Mouse (Mus musculus): ENCODE data around the gene Qrfp. TPM values are rescaled to one million over a fixed set of nuclear protein-coding genes. Genes with fewer than 3 reads are reported as not detected.
A peak's percentile ranks its signal among the peaks of the same experiment; 100 is the strongest.

The Qrfp gene
- polyA plus RNA-seq, 1 experiment from 2014 or later = 0.14 TPM

DNA sequence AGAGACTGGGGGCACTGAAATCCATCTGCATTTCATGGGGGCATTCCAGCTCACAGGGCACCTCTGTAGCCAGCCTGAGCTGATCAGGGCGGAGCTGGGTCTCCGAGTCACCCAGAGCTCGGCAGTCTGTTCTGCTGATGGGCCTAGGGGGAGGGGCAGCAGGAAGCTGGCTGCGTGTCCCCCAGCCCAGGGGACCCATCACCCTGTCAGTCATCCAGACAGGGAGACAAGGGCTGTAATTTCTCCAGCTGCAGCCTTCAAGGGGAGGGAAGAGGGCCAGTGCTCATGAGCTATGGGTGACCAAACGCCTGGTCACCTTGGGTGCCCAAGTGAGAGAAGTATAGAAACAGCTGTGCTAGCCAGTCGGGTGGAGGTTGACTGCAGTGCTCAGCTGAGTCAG, 26.6 kb upstream of the Qrfp start:
- H3K4me2 ChIP-seq = no peak overlapping the region
- H3K9ac ChIP-seq = no peak overlapping the region
- 29% methylated on average over 6 of the region's 6 CpGs for WGBS
- no peak overlapping the region for H3K27ac ChIP-seq
- H3K27me3 ChIP-seq = peaks cover 21% of the 10 kb centered on the region
- H3K4me3 ChIP-seq = no peak overlapping the region
- no peak for ATAC-seq (ENCODE audit: insufficient number of reproducible peaks, low FRiP score, low TSS enrichment, low read depth)
- H3K4me1 ChIP-seq = no peaks in the 10 kb centered on the region
- no peaks in the 10 kb centered on the region for H3K9me3 ChIP-seq
- no peaks in the 10 kb centered on the region for H3K36me3 ChIP-seq

DNA sequence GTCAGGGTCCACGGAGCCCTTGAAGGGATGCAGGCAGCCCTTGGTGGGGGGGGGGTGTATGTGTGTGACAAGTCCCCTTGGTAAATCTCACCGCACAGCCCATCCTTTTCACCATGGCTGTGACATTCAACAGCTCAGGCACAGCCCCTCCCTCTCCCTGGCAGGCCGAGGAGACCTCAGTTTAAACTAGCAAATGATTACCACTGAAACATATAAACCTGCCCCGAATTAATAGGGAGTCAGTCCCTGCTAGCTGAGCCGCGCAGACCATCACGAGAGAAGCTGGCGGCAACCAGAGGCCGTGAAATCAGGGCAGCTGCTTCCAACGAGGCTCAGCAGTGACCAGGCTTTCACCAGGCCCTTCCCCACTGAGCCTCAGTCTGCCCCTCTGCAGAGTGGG, 25.7 kb upstream of the Qrfp start:
- Histone ChIP-seq H3K27ac (no peak overlapping the region), H3K9ac (no peak overlapping the region), H3K4me1 (no peaks in the 10 kb centered on the region), H3K27me3 (peaks cover 21% of the 10 kb centered on the region), H3K36me3 (no peaks in the 10 kb centered on the region), H3K9me3 (no peaks in the 10 kb centered on the region), H3K4me3 (no peak overlapping the region), H3K4me2 (no peak overlapping the region)
- WGBS = 44% methylated on average over 10 of the region's 10 CpGs
- ATAC-seq (ENCODE audit: insufficient number of reproducible peaks, low FRiP score, low TSS enrichment, low read depth) = no peak

DNA sequence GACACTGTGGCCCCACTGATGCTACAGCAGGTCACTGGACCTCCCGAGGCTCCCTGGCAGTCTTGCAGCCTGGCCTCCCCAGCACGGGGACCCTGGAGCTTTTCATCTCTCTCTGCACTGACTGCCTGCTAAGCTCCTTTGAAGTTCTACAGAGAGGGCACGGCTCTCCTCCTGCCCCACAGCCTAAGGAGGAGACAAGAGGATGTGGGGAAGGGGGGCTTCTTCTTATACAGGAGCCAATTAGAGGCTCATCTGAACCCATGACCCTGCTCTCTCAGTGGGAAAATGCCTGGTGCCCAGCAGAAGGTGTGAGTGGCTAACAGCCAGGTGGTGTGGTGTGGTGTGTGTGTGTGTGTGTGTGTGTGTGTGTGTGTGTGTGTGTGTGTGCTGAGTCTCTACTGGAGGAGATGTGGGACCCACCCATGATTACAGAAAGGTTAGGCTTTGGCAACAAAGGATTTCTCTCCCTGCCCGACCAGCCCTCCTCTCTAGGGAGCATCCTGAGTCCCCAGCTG, 18.0 kb upstream of the Qrfp start:
- Histone ChIP-seq H3K4me1 (peaks cover 21% of the 10 kb centered on the region), H3K9me3 (no peaks in the 10 kb centered on the region), H3K4me3 (no peak overlapping the region), H3K27ac (no peak overlapping the region), H3K4me2 (0 out of 2 replicates have a peak overlapping the region, but pooled peaks have one; percentile 20), H3K36me3 (no peaks in the 10 kb centered on the region), H3K9ac (no peak overlapping the region), H3K27me3 (peaks cover 5% of the 10 kb centered on the region)
- 20% methylated on average over 4 of the region's 4 CpGs for WGBS
- no peak for ATAC-seq (ENCODE audit: insufficient number of reproducible peaks, low FRiP score, low TSS enrichment, low read depth)

DNA sequence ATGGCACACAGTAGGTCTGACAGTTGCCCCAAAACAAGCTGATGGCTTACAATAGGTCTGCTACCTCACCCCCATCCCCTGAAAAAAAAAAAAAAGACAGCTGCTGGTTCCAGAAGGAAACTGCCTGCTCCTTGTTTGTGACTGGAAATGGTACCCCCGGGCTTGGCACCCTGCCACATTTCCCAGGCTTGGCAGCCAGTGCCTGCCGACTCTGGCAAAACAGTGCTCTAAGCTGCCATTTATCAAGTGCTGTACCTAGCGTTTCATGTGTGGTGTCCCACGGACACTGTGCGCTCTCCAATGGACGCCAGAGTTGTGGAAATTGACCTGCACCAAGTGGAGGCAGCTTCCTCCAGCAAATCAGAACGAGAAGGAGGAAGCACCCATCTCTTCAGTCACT, 17.5 kb upstream of the Qrfp start:
- Histone ChIP-seq H3K27me3 (peaks cover 10% of the 10 kb centered on the region), H3K9ac (no peak overlapping the region), H3K36me3 (no peaks in the 10 kb centered on the region), H3K27ac (no peak overlapping the region), H3K4me3 (no peak overlapping the region), H3K4me1 (peaks cover 26% of the 10 kb centered on the region), H3K9me3 (no peaks in the 10 kb centered on the region), H3K4me2 (0 out of 2 replicates have a peak overlapping the region, but pooled peaks have one; percentile 20)
- 28% methylated on average over 7 of the region's 7 CpGs for WGBS
- no peak for ATAC-seq (ENCODE audit: insufficient number of reproducible peaks, low FRiP score, low TSS enrichment, low read depth)

DNA sequence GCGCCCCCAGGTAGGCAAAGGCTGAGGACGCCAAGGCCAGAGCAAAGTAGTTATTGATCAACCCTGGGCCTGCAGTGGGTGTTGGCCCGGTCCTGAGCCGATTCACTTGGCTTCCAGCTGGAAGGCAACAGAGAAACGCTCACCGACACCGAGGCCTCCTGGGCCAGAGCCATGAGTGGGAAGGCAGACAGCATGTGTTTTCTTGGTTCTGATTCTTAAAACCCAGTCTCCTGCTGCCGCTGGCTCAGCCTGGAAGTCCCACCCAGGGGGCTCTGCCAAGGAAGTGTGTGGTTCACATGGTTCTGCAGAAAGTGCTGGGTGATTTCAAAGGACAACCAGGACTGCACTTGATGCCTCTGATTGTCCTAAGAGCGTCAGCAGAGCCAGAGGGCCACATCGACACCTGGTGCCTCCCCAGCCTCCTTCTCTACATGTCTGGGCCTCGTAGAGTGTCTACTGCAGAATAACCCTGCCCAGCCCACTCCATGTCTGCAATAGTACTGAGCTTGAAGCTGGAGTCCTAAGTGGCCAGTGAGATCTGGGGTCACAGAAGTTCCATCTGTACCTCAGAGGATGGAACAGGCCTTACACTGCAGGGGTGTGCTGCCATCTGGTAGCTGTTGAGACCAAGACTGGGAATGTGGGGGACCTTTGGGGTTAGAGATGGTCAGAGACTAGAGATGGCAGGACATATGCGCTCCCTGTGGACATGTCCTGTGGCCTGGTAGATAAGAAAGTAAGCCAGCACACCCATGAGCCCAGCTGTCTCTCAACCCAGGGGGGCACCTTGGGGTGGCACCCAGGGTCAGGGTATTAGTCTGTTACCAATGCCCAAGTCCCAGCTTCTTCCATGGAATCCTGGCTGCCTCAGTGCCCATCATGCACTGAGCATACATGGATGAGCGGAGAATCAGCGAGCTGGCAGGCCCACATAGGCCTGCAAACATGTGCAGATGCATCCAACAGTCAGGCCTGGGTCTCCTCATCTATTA, 16.0 kb upstream of the Qrfp start:
- ATAC-seq (ENCODE audit: insufficient number of reproducible peaks, low FRiP score, low TSS enrichment, low read depth) = no peak
- no peak overlapping the region for H3K4me2 ChIP-seq
- H3K27me3 ChIP-seq = peaks cover 19% of the 10 kb centered on the region
- H3K4me1 ChIP-seq = peaks cover 33% of the 10 kb centered on the region
- H3K9me3 ChIP-seq = no peaks in the 10 kb centered on the region
- H3K36me3 ChIP-seq = no peaks in the 10 kb centered on the region
- H3K4me3 ChIP-seq = no peak overlapping the region
- no peak overlapping the region for H3K9ac ChIP-seq
- no peak overlapping the region for H3K27ac ChIP-seq
- WGBS = 76% methylated on average over 14 of the region's 14 CpGs

DNA sequence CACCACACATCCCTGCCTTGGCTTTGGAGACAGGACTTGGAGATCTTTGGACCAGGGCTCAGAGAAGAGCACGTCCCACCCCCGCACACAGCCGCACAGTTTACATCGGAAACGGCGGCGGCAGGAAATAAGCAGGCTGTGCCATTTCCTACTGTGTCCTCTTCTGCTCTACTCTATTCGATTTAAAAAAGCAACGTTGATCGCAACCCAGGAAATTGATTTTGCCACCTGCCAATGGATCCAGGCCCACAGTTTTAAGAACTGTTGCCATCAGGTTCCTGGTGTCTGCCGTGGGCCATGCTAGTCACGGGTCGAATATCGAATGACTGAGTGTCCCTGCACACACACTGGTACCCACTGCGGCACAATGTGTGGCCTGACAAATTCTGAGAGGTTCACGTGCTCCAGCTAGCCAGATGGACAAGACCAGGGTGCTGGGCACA, 15.1 kb upstream of the Qrfp start:
- 73% methylated on average over 16 of the region's 16 CpGs for WGBS
- Histone ChIP-seq H3K9ac (no peak overlapping the region), H3K4me1 (peaks cover 33% of the 10 kb centered on the region), H3K9me3 (no peaks in the 10 kb centered on the region), H3K4me2 (no peak overlapping the region), H3K27me3 (peaks cover 26% of the 10 kb centered on the region), H3K27ac (no peak overlapping the region), H3K36me3 (no peaks in the 10 kb centered on the region), H3K4me3 (no peak overlapping the region)
- no peak for ATAC-seq (ENCODE audit: insufficient number of reproducible peaks, low FRiP score, low TSS enrichment, low read depth)

DNA sequence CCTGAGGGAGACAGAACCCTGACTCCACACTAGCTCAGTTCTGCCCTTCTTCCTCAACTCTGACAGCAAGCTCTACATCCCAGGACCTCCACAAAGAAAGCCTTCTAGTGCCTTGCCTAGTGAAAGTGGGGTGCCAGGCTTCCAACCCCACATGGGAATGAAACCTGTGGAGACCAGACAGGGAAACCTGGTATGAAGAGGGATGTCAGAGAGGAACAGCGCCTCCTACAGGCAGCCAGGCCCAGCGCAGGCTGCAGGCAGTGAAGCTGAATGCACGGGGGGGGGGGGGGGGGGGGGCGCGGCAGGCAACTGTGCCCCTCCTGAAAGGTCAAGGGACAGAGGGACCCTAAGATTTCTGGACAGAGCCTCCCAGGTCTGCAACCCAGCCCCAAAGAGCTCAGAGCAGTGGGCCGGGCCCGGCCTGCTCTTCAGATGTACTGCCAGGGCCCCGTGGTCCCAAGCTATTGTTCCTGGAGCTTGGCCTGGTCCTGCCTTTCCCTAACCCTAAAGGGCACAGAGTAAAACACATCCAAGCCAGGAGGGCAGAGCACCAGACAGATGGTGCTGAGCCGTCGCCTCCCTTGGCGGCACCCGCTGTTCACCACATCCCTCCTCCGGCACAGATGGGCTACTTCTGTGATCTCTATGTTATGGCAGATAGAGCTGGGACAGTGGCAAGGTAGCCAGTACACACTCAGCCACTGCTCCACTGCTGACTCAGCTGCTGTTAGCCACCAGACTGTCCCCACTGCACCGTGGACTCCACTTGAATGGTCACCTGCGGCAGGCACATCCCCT, 13.8 kb upstream of the Qrfp start:
- Histone ChIP-seq H3K27ac (no peak overlapping the region), H3K4me3 (no peak overlapping the region), H3K9me3 (no peaks in the 10 kb centered on the region), H3K4me2 (no peak overlapping the region), H3K4me1 (peaks cover 33% of the 10 kb centered on the region), H3K9ac (no peak overlapping the region), H3K27me3 (peaks cover 30% of the 10 kb centered on the region), H3K36me3 (no peaks in the 10 kb centered on the region)
- 71% methylated on average over 13 of the region's 15 CpGs for WGBS
- no peak for ATAC-seq (ENCODE audit: insufficient number of reproducible peaks, low FRiP score, low TSS enrichment, low read depth)

DNA sequence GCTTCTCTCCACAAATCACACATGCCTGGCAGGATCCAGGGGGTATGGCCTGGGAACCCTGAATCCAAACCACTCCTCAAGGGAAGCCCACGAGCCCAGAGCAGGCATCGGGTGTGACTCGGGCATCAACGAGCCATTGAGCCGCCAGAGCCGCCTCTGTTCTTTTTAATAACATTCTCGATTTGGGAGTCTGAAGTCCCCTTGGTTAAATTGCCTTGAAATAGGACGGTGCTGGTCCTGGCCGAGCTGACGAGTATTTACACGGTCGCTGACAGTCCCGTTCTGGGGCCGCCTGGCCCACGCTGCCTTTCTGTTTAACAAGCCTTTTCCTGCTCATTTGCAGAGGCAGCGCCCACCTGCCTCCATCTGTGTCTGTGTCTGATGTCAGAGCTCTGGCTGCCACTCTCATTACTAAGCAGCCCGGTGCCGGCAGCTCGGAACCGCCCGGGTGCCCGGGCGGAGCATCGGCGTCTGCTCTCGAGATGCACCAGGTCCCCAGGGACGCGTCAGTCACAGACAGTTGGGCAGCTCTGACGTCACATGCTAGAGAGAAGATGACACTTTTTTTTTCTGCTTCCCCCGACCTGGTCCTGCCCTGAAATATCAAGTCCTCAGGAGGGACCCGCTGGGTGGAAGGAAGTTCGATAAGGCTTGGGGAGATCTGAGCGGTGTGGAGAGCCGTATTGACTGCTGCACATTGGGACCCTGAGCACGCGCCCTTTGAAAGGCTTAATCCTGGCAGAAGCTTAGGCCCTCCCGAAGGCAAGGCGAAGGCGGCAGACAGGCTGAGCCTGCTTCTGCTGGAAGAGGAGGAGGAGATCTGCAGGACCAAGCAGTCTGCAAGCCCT, 12.4 kb upstream of the Qrfp start:
- Histone ChIP-seq H3K4me2 (peak overlapping the region; percentile 42), H3K9me3 (no peaks in the 10 kb centered on the region), H3K4me3 (peak overlapping the region; percentile 21), H3K27ac (no peak overlapping the region), H3K27me3 (peaks cover 30% of the 10 kb centered on the region), H3K36me3 (no peaks in the 10 kb centered on the region), H3K4me1 (peaks cover 24% of the 10 kb centered on the region), H3K9ac (no peak overlapping the region)
- WGBS = 12% methylated on average over 39 of the region's 39 CpGs
- ATAC-seq (ENCODE audit: insufficient number of reproducible peaks, low FRiP score, low TSS enrichment, low read depth) = no peak

DNA sequence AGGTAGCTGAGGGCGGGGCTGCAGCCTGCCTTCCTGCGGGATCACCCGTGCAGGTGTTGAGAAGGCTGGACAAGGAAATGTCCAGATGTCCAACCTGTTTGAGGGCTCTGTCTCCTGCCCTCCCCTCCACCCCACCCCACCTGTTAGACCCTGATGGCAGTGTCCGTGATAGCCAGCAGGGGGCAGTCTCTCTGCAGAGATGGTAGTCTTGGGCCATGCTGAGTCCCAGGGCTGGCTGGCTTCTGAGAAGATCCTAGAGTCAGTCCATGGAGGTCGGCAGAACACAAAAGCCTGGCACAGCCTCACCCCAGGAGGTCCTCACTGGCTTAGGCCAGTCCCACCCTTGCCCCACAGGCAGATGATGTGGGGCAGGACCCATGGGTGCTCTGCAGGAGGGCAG, 5.0 kb upstream of the Qrfp start:
- Histone ChIP-seq H3K9me3 (no peaks in the 10 kb centered on the region), H3K9ac (no peak overlapping the region), H3K4me1 (peaks cover 2% of the 10 kb centered on the region), H3K27ac (no peak overlapping the region), H3K36me3 (no peaks in the 10 kb centered on the region), H3K27me3 (peaks cover 5% of the 10 kb centered on the region; the same call in 1 of the 2 replicates), H3K4me2 (no peak overlapping the region), H3K4me3 (no peak overlapping the region)
- no peak for ATAC-seq (ENCODE audit: insufficient number of reproducible peaks, low FRiP score, low TSS enrichment, low read depth)
- WGBS = 17% methylated on average over 5 of the region's 5 CpGs

DNA sequence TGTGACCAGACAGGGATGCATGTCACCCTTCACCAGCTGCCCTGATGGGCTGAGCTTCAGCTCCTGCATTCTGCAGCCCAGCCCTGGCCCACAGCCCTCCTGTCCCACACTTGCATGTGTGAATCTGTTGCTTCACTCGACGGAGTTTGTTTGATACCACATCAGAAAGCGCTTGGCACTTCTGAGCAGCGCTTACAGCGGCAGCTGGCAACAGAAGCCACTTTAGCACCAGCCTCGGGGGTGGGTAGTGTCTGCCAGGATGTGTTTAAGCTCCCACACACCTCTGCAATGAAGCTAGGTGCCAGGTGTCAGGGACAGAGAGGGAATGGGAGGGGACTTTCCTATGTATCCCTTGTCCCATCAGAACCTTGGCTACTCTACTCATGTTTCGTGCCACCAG, 4.3 kb upstream of the Qrfp start:
- WGBS = 67% methylated on average over 7 of the region's 7 CpGs
- Histone ChIP-seq H3K27me3 (peaks cover 2% of the 10 kb centered on the region; the same call in 1 of the 2 replicates), H3K9me3 (no peaks in the 10 kb centered on the region), H3K4me1 (peaks cover 8% of the 10 kb centered on the region), H3K9ac (no peak overlapping the region), H3K4me2 (no peak overlapping the region), H3K27ac (no peak overlapping the region), H3K4me3 (no peak overlapping the region), H3K36me3 (no peaks in the 10 kb centered on the region)
- ATAC-seq (ENCODE audit: insufficient number of reproducible peaks, low FRiP score, low TSS enrichment, low read depth) = no peak

DNA sequence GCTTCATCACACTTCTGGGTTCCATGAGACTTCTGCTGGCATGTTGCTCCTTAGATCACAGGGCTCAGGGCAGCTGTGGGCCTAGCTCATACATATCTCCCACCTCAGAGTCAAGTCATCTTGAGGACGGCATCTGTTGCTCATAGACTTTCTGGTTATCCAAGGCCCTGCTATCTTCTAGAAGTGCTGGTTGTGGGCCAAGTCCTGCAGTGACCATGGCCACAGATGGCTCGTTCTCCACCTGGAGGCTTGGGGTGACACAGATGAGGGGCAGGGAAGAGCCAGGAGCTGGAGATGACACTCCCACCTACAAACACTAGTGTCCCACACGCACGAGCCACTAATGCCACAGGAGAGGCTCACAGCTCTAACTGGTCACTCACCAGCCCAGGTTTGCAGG, 3.3 kb upstream of the Qrfp start:
- 79% methylated on average over 4 of the region's 4 CpGs for WGBS
- H3K9ac ChIP-seq = no peak overlapping the region
- H3K27ac ChIP-seq = no peak overlapping the region
- no peak for ATAC-seq (ENCODE audit: insufficient number of reproducible peaks, low FRiP score, low TSS enrichment, low read depth)
- H3K9me3 ChIP-seq = no peaks in the 10 kb centered on the region
- no peak overlapping the region for H3K4me2 ChIP-seq
- H3K36me3 ChIP-seq = no peaks in the 10 kb centered on the region
- no peak overlapping the region for H3K4me3 ChIP-seq
- H3K27me3 ChIP-seq = peaks cover 2% of the 10 kb centered on the region; the same call in 1 of the 2 replicates
- H3K4me1 ChIP-seq = peaks cover 19% of the 10 kb centered on the region
